8 mouse cellular contexts compared by ENCODE assay signal in genomic region chr17:87445337-87445916, GRCm38 (mm10). TPM values are rescaled to one million over a fixed set of nuclear protein-coding genes. Genes with fewer than 3 reads are reported as not detected.
DNase-seq lines count a peak whose midpoint lies in the region; ATAC-seq and TF ChIP-seq lines count a peak whose summit lies in the region.

No protein-coding gene starts in this region.

- H3K9me3 ChIP-seq in G1E (replicated peaks), result no peaks in the 10 kb centered on the region
- no peaks in the 10 kb centered on the region for H3K9me3 ChIP-seq in forebrain, postnatal 0 days (ENCODE audit: low read length)
- H3K9me3 ChIP-seq in neural tube, embryonic 15.5 days (replicated peaks), result no peaks in the 10 kb centered on the region

- peaks cover 53% of the 10 kb centered on the region for H3K4me1 ChIP-seq in G1E (ENCODE audit: insufficient read depth, low read depth, low read length)
- H3K4me1 ChIP-seq in forebrain, postnatal 0 days (ENCODE audit: insufficient read depth), result peaks cover 25% of the 10 kb centered on the region
- H3K4me1 ChIP-seq in neural tube, embryonic 15.5 days, result peaks cover 45% of the 10 kb centered on the region

- peak overlapping the region; percentile 99 for H3K27ac ChIP-seq in forebrain, postnatal 0 days (ENCODE audit: low read depth, low read length)
- peak overlapping the region; percentile 98 for H3K27ac ChIP-seq in neural tube, embryonic 15.5 days (replicated peaks)

- under 1% methylated on average over 13 of the region's 13 CpGs for WGBS in forebrain, postnatal 0 days
- under 1% methylated on average over 13 of the region's 13 CpGs for WGBS in neural tube, embryonic 15.5 days

- DNase-seq in cerebellum, adult 8-10 months, result peak; percentile 26
- DNase-seq in cerebellum, postnatal 25 days, result no peak
- DNase-seq in G1E (ENCODE audit: low spot score), result no peak
- no peak for DNase-seq in forebrain, postnatal 0 days
- peak; percentile 21 for DNase-seq in liver
- DNase-seq in gastrocnemius, postnatal 14 days, result no peak
- DNase-seq in urinary bladder, adult 18-20 months (ENCODE audit: low spot score in 2 of 2), result no peak

- peak overlapping the region; percentile 99 for H3K9ac ChIP-seq in forebrain, postnatal 0 days
- peak overlapping the region; percentile 99 for H3K9ac ChIP-seq in neural tube, embryonic 15.5 days (replicated peaks)

- H3K36me3 ChIP-seq in G1E (replicated peaks), result peaks cover 30% of the 10 kb centered on the region
- no peaks in the 10 kb centered on the region for H3K36me3 ChIP-seq in forebrain, postnatal 0 days (ENCODE audit: insufficient read depth)
- H3K36me3 ChIP-seq in neural tube, embryonic 15.5 days, result no peaks in the 10 kb centered on the region

- no peak for ATAC-seq in G1E (ENCODE audit: extremely low read depth, insufficient number of reproducible peaks, low FRiP score, poor library complexity, severe bottlenecking)
- no peak for ATAC-seq in forebrain, postnatal 0 days
- ATAC-seq in neural tube, embryonic 15.5 days (ENCODE audit: low FRiP score), result no peak

- TF ChIP-seq CTCF in G1E (IDR thresholded peaks at IDR 0.05; ENCODE audit: low read depth, low read length), result no peak
- no peak for TF ChIP-seq CTCF in forebrain, postnatal 0 days (IDR thresholded peaks at IDR 0.05; ENCODE audit: low read depth)

- H3K4me3 ChIP-seq in G1E (ENCODE audit: low read depth, low read length), result peak overlapping the region; percentile 84
- H3K4me3 ChIP-seq in forebrain, postnatal 0 days (ENCODE audit: low read depth, low read length), result peak overlapping the region; percentile 80
- H3K4me3 ChIP-seq in neural tube, embryonic 15.5 days (replicated peaks), result peak overlapping the region; percentile 87

- H3K4me2 ChIP-seq in forebrain, postnatal 0 days (ENCODE audit: low read depth), result peak overlapping the region; percentile 68
- H3K4me2 ChIP-seq in neural tube, embryonic 15.5 days, result peak overlapping the region; percentile 68

- H3K27me3 ChIP-seq in G1E (ENCODE audit: insufficient read depth, low read length), result no peaks in the 10 kb centered on the region
- H3K27me3 ChIP-seq in forebrain, postnatal 0 days (ENCODE audit: insufficient read depth, low read length), result no peaks in the 10 kb centered on the region
- no peaks in the 10 kb centered on the region for H3K27me3 ChIP-seq in neural tube, embryonic 15.5 days (replicated peaks)

- intact Hi-C loops in gastrocnemius, postnatal 14 days (cut with DNase I; ENCODE audit: low total_unique reads), result loop anchor here (10.0 kb wide), 1 partner anchor 119 kb away; no protein-coding TSS in a partner anchor

RNA-seq across cellular contexts. Expression of gene Calm2, which starts 1.3 kb away (rescaled TPM):
- total RNA-seq in G1E (2014; fragmentation: Nextera tagmentation), result 314 and 349 TPM in 2 replicates
- 691 and 701 TPM in 2 replicates for total RNA-seq in G1E (2017)
- polyA plus RNA-seq in G1E (2012), result 40.0 and 50.7 TPM in 2 replicates
- 1,563 and 1,794 TPM in 2 replicates for total RNA-seq in forebrain, postnatal 0 days (2014; rRNA removed)
- polyA plus RNA-seq in forebrain, postnatal 0 days (2015; fragmentation: Nextera tagmentation; extraction: Ambion mirVana), result 3,264 and 3,401 TPM in 2 replicates
- 3,061 and 3,386 TPM in 2 replicates for polyA plus RNA-seq in neural tube, embryonic 15.5 days (2015; fragmentation: Nextera tagmentation; extraction: Ambion mirVana)
- total RNA-seq in gastrocnemius, postnatal 14 days (2021), result 100 to 1,000 TPM; 175 to 251 TPM

RNA-seq across cellular contexts. Expression of gene Stpg4, which starts 17.9 kb away (rescaled TPM):
- total RNA-seq in G1E (2014; fragmentation: Nextera tagmentation) (not detected in 2 replicates), G1E (2017) (0.33 and 0.52 TPM in 2 replicates)
- not detected in 2 replicates for polyA plus RNA-seq in G1E (2012)
- not detected in 2 replicates for total RNA-seq in forebrain, postnatal 0 days (2014; rRNA removed)
- polyA plus RNA-seq in forebrain, postnatal 0 days (2015; fragmentation: Nextera tagmentation; extraction: Ambion mirVana), result not detected in 2 replicates
- polyA plus RNA-seq in neural tube, embryonic 15.5 days (2015; fragmentation: Nextera tagmentation; extraction: Ambion mirVana), result 0.26 TPM in 1 of 2 replicates, not detected in the other
- not detected for total RNA-seq in gastrocnemius, postnatal 14 days (2021)

Comparison
In these comparisons a context has a peak if more than half of its experiments do, and no peak if none do; other contexts are left out.
1. DNase-seq: peak in cerebellum, adult 8-10 months (single experiment) and liver (single experiment); none in cerebellum, postnatal 25 days (0 of 2), G1E (single experiment), forebrain, postnatal 0 days (single experiment), gastrocnemius, postnatal 14 days (single experiment) and urinary bladder, adult 18-20 months (0 of 2).
2. Peak in every context shown above with its lines, with median percentiles within 50 percentile points of each other: H3K4me3 ChIP-seq.